Mouse (Mus musculus) stomach, postnatal 0 days (tissue): ENCODE results near the gene Scn1b.

Experiments
- CTCF ChIP-seq: IDR thresholded peaks from 2 replicates; pipeline ENCODE4 v1.5.1; 2016; ENCODE audit warnings: antibody characterized with exemption, low read depth, mild to moderate bottlenecking, moderate library complexity
- EP300 ChIP-seq: optimal IDR thresholded peaks from 2 replicates; pipeline ENCODE3; 2016; ENCODE audit warnings: antibody characterized with exemption

- TF ChIP-seq CTCF (no peak), EP300 (no peak)
Measured at GRCm38 (mm10) chr7:31118486-31118885, 8.3 kb downstream of the Scn1b start.
